Mouse (Mus musculus) kidney, postnatal 0 days (tissue): ENCODE results near the gene Plb1. TPM values are rescaled to one million over a fixed set of nuclear protein-coding genes. Genes with fewer than 3 reads are reported as not detected.

Source experiments
- ATAC-seq: fragments of 200-750 bp; cut with Nextera tagmentation; replicated peaks from 2 replicates; pipeline ENCODE4 v1.8.0; 2017; ENCODE audit warnings: low read depth, moderate number of reproducible peaks, moderate TSS enrichment, moderate library complexity; ENCODE audit not compliant: low FRiP score
- DNase-seq: peaks from one replicate; pipeline ENCODE4 v3.0.0-alpha.2; 2016; ENCODE audit warnings: low spot score
- H3K27ac ChIP-seq: fragments of 300-500 bp; sonication (generic); 2 replicates; pipeline ENCODE4 v1.5.1; 2014; ENCODE audit warnings: mild to moderate bottlenecking
- H3K27me3 ChIP-seq: fragments of 300-500 bp; sonication (generic); 2 replicates; pipeline ENCODE4 v1.6.1; 2014; ENCODE audit warnings: low read length, mixed read lengths; ENCODE audit not compliant: insufficient read depth
- H3K36me3 ChIP-seq: fragments of 300-500 bp; sonication (generic); 2 replicates; pipeline ENCODE4 v1.6.1; 2014; ENCODE audit warnings: low read length, mixed read lengths; ENCODE audit not compliant: insufficient read depth
- H3K4me1 ChIP-seq: fragments of 300-500 bp; sonication (generic); replicated peaks from 2 replicates; pipeline ENCODE4 v1.6.1; 2014; ENCODE audit warnings: antibody characterized with exemption, low read length, mixed read lengths; ENCODE audit not compliant: insufficient read depth
- H3K4me2 ChIP-seq: fragments of 300-500 bp; sonication (generic); 2 replicates; pipeline ENCODE4 v1.6.1; 2014; ENCODE audit warnings: mild to moderate bottlenecking, low read length, moderate library complexity, mixed read lengths
- H3K4me3 ChIP-seq: fragments of 300-500 bp; sonication (generic); replicated peaks from 2 replicates; pipeline ENCODE4 v1.5.1; 2014; ENCODE audit warnings: low read depth, low read length
- H3K9ac ChIP-seq: fragments of 300-500 bp; sonication (generic); 2 replicates; pipeline ENCODE4 v1.6.1; 2014; ENCODE audit warnings: low read depth, low read length
- H3K9me3 ChIP-seq: fragments of 300-500 bp; sonication (generic); replicated peaks from 2 replicates; pipeline ENCODE4 v1.6.1; 2016; ENCODE audit warnings: low read length, inconsistent platforms, mixed read lengths
- CTCF ChIP-seq: IDR thresholded peaks from 2 replicates; pipeline ENCODE4 v1.5.1; 2016; ENCODE audit warnings: antibody characterized with exemption, low read depth, mild to moderate bottlenecking, moderate library complexity
- WGBS: fragments of 180-500 bp; shearing (Covaris S2); extraction: QIAGEN DNeasy Blood & Tissue Kit; methylation state at CpG from one replicate; pipeline ENCODE4 v1.1.7; 2014; 5-methylcytosine and 5-hydroxymethylcytosine counted together
- polyA plus RNA-seq: library from polyadenylated mRNA; unstranded; fragments of >200 nt; fragmentation: Nextera tagmentation; extraction: Ambion mirVana; gene quantifications from 2 replicates; pipeline ENCODE4 v1.2.1, GENCODE M21; 2015

Plb1 gene
- polyA plus RNA-seq, 1 experiment from 2014 or later = 0.36 TPM

DNA sequence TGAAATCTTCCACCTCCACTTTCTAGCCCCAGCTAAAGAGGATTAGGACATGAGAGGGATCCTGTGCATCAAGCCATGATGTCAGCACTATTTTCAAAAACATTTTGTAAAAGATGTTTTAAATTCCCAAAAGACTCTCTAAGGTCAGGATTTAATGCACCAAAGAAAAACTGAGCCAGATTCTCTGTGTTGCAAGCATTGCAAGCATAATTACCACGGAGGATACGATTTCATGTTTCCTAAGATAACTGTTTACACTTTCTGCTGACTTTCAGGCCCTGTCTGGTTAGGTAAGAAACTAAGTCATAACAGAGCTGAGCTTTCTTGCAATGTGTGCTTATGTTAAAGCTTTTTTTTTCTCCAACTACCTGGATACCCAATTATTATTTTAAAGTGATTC lies 21.5 kb upstream of the Plb1 start:
- Histone ChIP-seq H3K4me1 (no peaks in the 10 kb centered on the region), H3K27me3 (no peaks in the 10 kb centered on the region), H3K9me3 (no peaks in the 10 kb centered on the region), H3K9ac (no peak overlapping the region), H3K4me2 (no peak overlapping the region), H3K27ac (no peak overlapping the region), H3K36me3 (no peaks in the 10 kb centered on the region), H3K4me3 (no peak overlapping the region)
- WGBS = 52% methylated on average over 2 of the region's 2 CpGs
- DNase-seq (no peak), ATAC-seq (no peak)
- no peak for TF ChIP-seq CTCF

DNA sequence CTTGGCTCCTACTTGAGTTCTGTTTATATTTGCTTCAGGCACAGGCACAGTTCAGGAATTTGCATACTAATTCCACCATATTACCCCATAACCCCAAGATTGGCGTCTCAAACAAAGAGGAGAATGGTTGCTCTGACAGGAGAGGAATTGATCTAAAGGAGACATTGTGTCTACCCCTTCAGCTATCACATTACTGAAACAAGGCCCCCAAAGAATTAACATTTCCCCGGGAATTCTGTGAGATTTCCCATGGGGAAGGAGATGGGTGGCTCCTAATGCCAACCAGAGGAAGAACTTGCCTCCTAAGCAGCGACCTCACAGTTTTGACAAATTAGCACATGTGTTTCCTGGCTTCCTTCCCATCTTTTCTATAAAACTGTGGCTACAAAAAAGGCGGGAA lies 18.8 kb upstream of the Plb1 start:
- Histone ChIP-seq H3K9me3 (no peaks in the 10 kb centered on the region), H3K27me3 (no peaks in the 10 kb centered on the region), H3K27ac (no peak overlapping the region), H3K4me2 (no peak overlapping the region), H3K4me1 (no peaks in the 10 kb centered on the region), H3K4me3 (no peak overlapping the region), H3K36me3 (no peaks in the 10 kb centered on the region), H3K9ac (no peak overlapping the region)
- 56% methylated on average over 4 of the region's 4 CpGs for WGBS
- no peak for TF ChIP-seq CTCF
- no peak for DNase-seq
- ATAC-seq = no peak

DNA sequence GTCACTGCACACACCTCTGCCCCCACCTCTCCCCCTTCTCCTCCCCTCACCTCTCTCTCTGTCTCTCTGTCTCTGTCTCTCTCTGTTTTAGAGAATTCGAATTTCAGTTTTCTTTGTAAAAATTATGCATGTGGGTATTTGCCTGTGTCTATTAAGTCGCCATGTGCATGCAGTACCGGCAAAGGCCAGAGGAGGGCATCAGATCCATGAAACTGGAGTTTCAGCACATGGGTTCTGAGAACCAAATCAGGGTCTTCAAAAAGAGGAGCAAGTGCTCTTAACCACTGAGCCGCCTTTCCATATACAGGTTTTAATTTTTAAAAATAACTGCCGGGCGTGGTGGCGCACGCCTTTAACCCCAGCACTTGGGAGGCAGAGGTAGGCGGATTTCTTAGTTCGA lies 17.0 kb upstream of the Plb1 start:
- WGBS = 84% methylated on average over 10 of the region's 10 CpGs
- no peak overlapping the region for H3K4me2 ChIP-seq
- H3K36me3 ChIP-seq = no peaks in the 10 kb centered on the region

GRCm38 (mm10) chr5:32216465-32216864 lies 16.0 kb upstream of the Plb1 start:
- H3K4me2 ChIP-seq = no peak overlapping the region
- ATAC-seq (no peak), DNase-seq (no peak)
- no peak overlapping the region for H3K9ac ChIP-seq
- no peaks in the 10 kb centered on the region for H3K4me1 ChIP-seq
- H3K36me3 ChIP-seq = no peaks in the 10 kb centered on the region
- H3K27ac ChIP-seq = no peak overlapping the region
- H3K27me3 ChIP-seq = no peaks in the 10 kb centered on the region
- no peak overlapping the region for H3K4me3 ChIP-seq
- TF ChIP-seq CTCF = no peak
- WGBS = 46% methylated on average over 4 of the region's 4 CpGs
- no peaks in the 10 kb centered on the region for H3K9me3 ChIP-seq

More for the DNA sequence above, 17.0 kb upstream of the Plb1 start:
- Histone ChIP-seq H3K9me3 (no peaks in the 10 kb centered on the region), H3K4me1 (no peaks in the 10 kb centered on the region), H3K27ac (no peak overlapping the region), H3K4me3 (no peak overlapping the region), H3K9ac (no peak overlapping the region), H3K27me3 (no peaks in the 10 kb centered on the region)
- peak; percentile 63 for TF ChIP-seq CTCF
- DNase-seq = no peak
- ATAC-seq = no peak

- H3K4me1 ChIP-seq = no peaks in the 10 kb centered on the region
- ATAC-seq (no peak), DNase-seq (no peak)
- 80% methylated on average over 8 of the region's 8 CpGs for WGBS
- H3K9ac ChIP-seq = no peak overlapping the region
- no peak overlapping the region for H3K4me3 ChIP-seq
- no peaks in the 10 kb centered on the region for H3K27me3 ChIP-seq
- no peaks in the 10 kb centered on the region for H3K36me3 ChIP-seq
- H3K4me2 ChIP-seq = no peak overlapping the region
- TF ChIP-seq CTCF = no peak
- no peak overlapping the region for H3K27ac ChIP-seq
- no peaks in the 10 kb centered on the region for H3K9me3 ChIP-seq
These were observed 15.0 kb upstream of the Plb1 start for GRCm38 (mm10) chr5:32217477-32217876.

DNA sequence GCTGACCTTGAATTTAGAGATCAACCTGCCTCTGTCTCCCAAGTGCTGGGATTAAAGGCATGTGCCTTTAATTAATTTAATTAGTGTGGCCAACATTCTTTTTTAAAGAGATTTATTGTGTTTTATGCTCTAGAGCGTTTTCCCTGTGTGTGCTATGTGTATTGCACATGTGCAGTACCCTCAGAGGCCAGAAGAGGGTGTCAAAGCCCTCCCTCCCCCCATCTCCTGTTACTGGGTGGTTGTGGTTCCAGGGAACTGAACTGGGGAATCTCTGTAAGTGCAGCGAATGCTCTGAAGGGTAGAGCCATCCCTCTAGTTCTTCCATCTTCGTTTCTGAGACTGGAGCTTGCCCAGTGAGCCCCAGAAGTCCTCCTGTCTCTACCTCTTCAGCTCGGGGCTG lies 2.1 kb upstream of the Plb1 start:
- 44% methylated on average over 4 of the region's 4 CpGs for WGBS
- DNase-seq (peak; percentile 41), ATAC-seq (no peak)
- Histone ChIP-seq H3K4me3 (no peak overlapping the region), H3K9ac (no peak overlapping the region), H3K4me2 (no peak overlapping the region), H3K36me3 (no peaks in the 10 kb centered on the region), H3K27ac (no peak overlapping the region), H3K9me3 (no peaks in the 10 kb centered on the region), H3K27me3 (no peaks in the 10 kb centered on the region), H3K4me1 (no peaks in the 10 kb centered on the region)
- TF ChIP-seq CTCF = peak; percentile 69

GRCm38 (mm10) chr5:32239337-32239736 lies 6.8 kb downstream of the Plb1 start:
- WGBS = 79% methylated on average over 2 of the region's 2 CpGs
- Histone ChIP-seq H3K27ac (no peak overlapping the region), H3K9ac (no peak overlapping the region)

More at GRCm38 (mm10) chr5:32239337-32239736, 6.8 kb downstream of the Plb1 start:
- DNase-seq (no peak), ATAC-seq (no peak)
- Histone ChIP-seq H3K4me2 (no peak overlapping the region), H3K9me3 (no peaks in the 10 kb centered on the region), H3K36me3 (no peaks in the 10 kb centered on the region), H3K4me3 (no peak overlapping the region), H3K27me3 (no peaks in the 10 kb centered on the region), H3K4me1 (no peaks in the 10 kb centered on the region)
- no peak for TF ChIP-seq CTCF
